Mouse (Mus musculus) MEL (cell line): ENCODE measurements around the gene Tspan18. TPM values are rescaled to one million over a fixed set of nuclear protein-coding genes. Genes with fewer than 3 reads are reported as not detected.

ENCODE experiments used
- DNase-seq: peaks from one replicate; pipeline ENCODE4 v3.0.0; 2011; ENCODE audit warnings: low read depth, low spot score
- H3K27ac ChIP-seq: 2 replicates; pipeline ENCODE4 v1.5.1; 2012; ENCODE audit warnings: low read depth, mild to moderate bottlenecking, control low read depth, low read length, moderate library complexity; ENCODE audit not compliant: control insufficient read depth
- H3K27me3 ChIP-seq, 2 experiments: fragments of 150-350 bp in 1 of 2; sonication (generic) in 1 of 2; 2 replicates each; pipeline ENCODE4 v1.6.1; 2012; ENCODE audit warnings: low read length in 2 of 2, mild to moderate bottlenecking in 2 of 2, improper control_type of control experiment in 1 of 2, moderate library complexity in 1 of 2; ENCODE audit not compliant: insufficient read depth in 2 of 2, control insufficient read depth in 1 of 2
- H3K36me3 ChIP-seq, 2 experiments: 2 replicates each; pipeline ENCODE4 v1.6.1; 2012 to 2014; ENCODE audit warnings: low read length in 2 of 2, improper control_type of control experiment in 1 of 2, inconsistent platforms in 1 of 2, mild to moderate bottlenecking in 1 of 2; ENCODE audit not compliant: insufficient read depth in 2 of 2, control insufficient read depth in 1 of 2
- H3K4me1 ChIP-seq, 2 experiments: fragments of 150-350 bp in 1 of 2; sonication (generic) in 1 of 2; 2 replicates each; pipeline ENCODE4 v1.6.1; 2012; ENCODE audit warnings: low read length in 2 of 2, improper control_type of control experiment in 1 of 2, mild to moderate bottlenecking in 1 of 2; ENCODE audit not compliant: insufficient read depth in 2 of 2, control insufficient read depth in 1 of 2
- H3K4me3 ChIP-seq, 2 experiments: fragments of 150-350 bp in 1 of 2; sonication (generic) in 1 of 2; 2 replicates each; pipeline ENCODE4 v1.5.1; 2012; ENCODE audit warnings: low read depth in 2 of 2, low read length in 2 of 2, mild to moderate bottlenecking in 2 of 2, moderate library complexity in 2 of 2, control low read depth in 1 of 2, improper control_type of control experiment in 1 of 2; ENCODE audit not compliant: control insufficient read depth in 1 of 2, insufficient read depth in 1 of 2
- H3K79me2 ChIP-seq: 2 replicates; pipeline ENCODE4 v1.6.1; 2012; ENCODE audit warnings: mild to moderate bottlenecking, low read length, moderate library complexity; ENCODE audit not compliant: control insufficient read depth, poor library complexity, insufficient read depth
- H3K9ac ChIP-seq: 2 replicates; pipeline ENCODE4 v1.6.1; 2012; ENCODE audit warnings: low read depth, mild to moderate bottlenecking, control low read depth, low read length, moderate library complexity; ENCODE audit not compliant: control insufficient read depth, poor library complexity, severe bottlenecking
- H3K9me3 ChIP-seq: fragments of 150-350 bp; sonication (generic); replicated peaks from 2 replicates; pipeline ENCODE4 v1.6.1; 2012; ENCODE audit warnings: mild to moderate bottlenecking, low read length, improper control_type of control experiment, moderate library complexity; ENCODE audit not compliant: insufficient read depth
- CTCF ChIP-seq, 3 experiments: IDR thresholded peaks in 2 of 3; conservative IDR thresholded peaks in 1 of 3; 2 replicates each; pipeline ENCODE4 v1.5.1; 2011 to 2012; ENCODE audit warnings: low read length in 3 of 3, low read depth in 2 of 3, mild to moderate bottlenecking in 2 of 3, improper control_type of control experiment in 1 of 3, inconsistent platforms in 1 of 3, mixed read lengths in 1 of 3, moderate library complexity in 1 of 3; ENCODE audit not compliant: control insufficient read depth in 1 of 3, insufficient read depth in 1 of 3, poor library complexity in 1 of 3, severe bottlenecking in 1 of 3
- E2F4 ChIP-seq: IDR thresholded peaks from 2 replicates; pipeline ENCODE4 v1.6.1; 2011; ENCODE audit warnings: low read depth, low read length, improper control_type of control experiment, borderline replicate concordance
- ELF1 ChIP-seq: IDR thresholded peaks from 2 replicates; pipeline ENCODE4 v1.6.1; 2014; ENCODE audit warnings: low read depth, mild to moderate bottlenecking, inconsistent platforms, low read length, improper control_type of control experiment, moderate library complexity
- EP300 ChIP-seq, 2 experiments: IDR thresholded peaks; 2 replicates each; pipeline ENCODE4 v1.6.1; 2011; ENCODE audit warnings: improper control_type of control experiment in 2 of 2, low read length in 2 of 2, low read depth in 1 of 2, mild to moderate bottlenecking in 1 of 2
- GABPA ChIP-seq: IDR thresholded peaks from 2 replicates; pipeline ENCODE4 v1.6.1; 2012; ENCODE audit warnings: low read depth, mild to moderate bottlenecking, inconsistent platforms, low read length, improper control_type of control experiment, moderate library complexity
- JUND ChIP-seq: IDR thresholded peaks from 2 replicates; pipeline ENCODE4 v1.6.1; 2011; ENCODE audit warnings: low read depth, mild to moderate bottlenecking, improper control_type of control experiment, low read length
- MAFK ChIP-seq: IDR thresholded peaks from 2 replicates; pipeline ENCODE4 v1.6.1; 2011; ENCODE audit warnings: low read depth, mild to moderate bottlenecking, low read length, improper control_type of control experiment, borderline replicate concordance
- MEF2A ChIP-seq: IDR thresholded peaks from 2 replicates; pipeline ENCODE4 v1.6.1; 2014; ENCODE audit warnings: low read depth, mild to moderate bottlenecking, inconsistent platforms, low read length, improper control_type of control experiment; ENCODE audit not compliant: poor library complexity, insufficient replicate concordance, severe bottlenecking; ENCODE audit errors: extremely low read depth
- MYB ChIP-seq: IDR thresholded peaks from 2 replicates; pipeline ENCODE4 v1.6.1; 2011; ENCODE audit warnings: mild to moderate bottlenecking, low read depth, low read length, improper control_type of control experiment
- NELFE ChIP-seq: IDR thresholded peaks from 2 replicates; pipeline ENCODE4 v1.6.1; 2011; ENCODE audit warnings: low read depth, low read length, improper control_type of control experiment
- POLR2A ChIP-seq, 2 experiments: IDR thresholded peaks; 2 replicates each; pipeline ENCODE4 v1.6.1; 2011 to 2012; ENCODE audit warnings: low read length in 2 of 2, mild to moderate bottlenecking in 2 of 2, control low read depth in 1 of 2, improper control_type of control experiment in 1 of 2, low read depth in 1 of 2, moderate library complexity in 1 of 2; ENCODE audit not compliant: control insufficient read depth in 1 of 2, insufficient read depth in 1 of 2, poor library complexity in 1 of 2
- POLR2AphosphoS2 ChIP-seq: IDR thresholded peaks from 2 replicates; pipeline ENCODE4 v1.6.1; 2011; ENCODE audit warnings: low read length, improper control_type of control experiment
- SMC3 ChIP-seq: IDR thresholded peaks from 2 replicates; pipeline ENCODE4 v1.6.1; 2011; ENCODE audit warnings: low read depth, low read length, improper control_type of control experiment
- TAL1 ChIP-seq: IDR thresholded peaks from 2 replicates; pipeline ENCODE4 v1.6.1; 2012; ENCODE audit warnings: mild to moderate bottlenecking, inconsistent platforms, low read length, moderate library complexity, mixed read lengths
- UBTF ChIP-seq: IDR thresholded peaks from 2 replicates; pipeline ENCODE4 v1.6.1; 2012; ENCODE audit warnings: low read depth, mild to moderate bottlenecking, inconsistent platforms, low read length, improper control_type of control experiment, moderate library complexity, borderline replicate concordance; ENCODE audit not compliant: insufficient read depth
- USF2 ChIP-seq, 2 experiments: IDR thresholded peaks; 2 replicates each; pipeline ENCODE4 v1.6.1; 2011 to 2012; ENCODE audit warnings: improper control_type of control experiment in 2 of 2, low read length in 2 of 2, borderline replicate concordance in 1 of 2, inconsistent platforms in 1 of 2, low read depth in 1 of 2, mild to moderate bottlenecking in 1 of 2; ENCODE audit not compliant: insufficient read depth in 1 of 2
- ZC3H11A ChIP-seq: IDR thresholded peaks from 2 replicates; pipeline ENCODE4 v1.6.1; 2012; ENCODE audit warnings: low read depth, mild to moderate bottlenecking, inconsistent platforms, low read length, improper control_type of control experiment
- polyA plus RNA-seq, 2 experiments: library from polyadenylated mRNA; stranded (reverse) in 1 of 2; unstranded in 1 of 2; fragments of >175 nt in 1 of 2; fragments of >200 nt in 1 of 2; gene quantifications; 2 replicates each; pipeline versions ENCODE4 v1.2.1 to v1.2.4; 2012; ENCODE audit warnings: low replicate concordance in 2 of 2, low read depth in 1 of 2; ENCODE audit not compliant: insufficient read length in 2 of 2, insufficient read depth in 1 of 2, missing spikeins in 1 of 2
- total RNA-seq: library from RNA; depleted of rRNA; stranded (reverse); fragments of 300-350 nt; gene quantifications from 2 replicates; pipeline ENCODE4 v1.2.3, GENCODE M21; 2012

Tspan18 gene
- total and polyA plus RNA-seq, 3 experiments = 2.2 to 4.4 TPM; not detected in 1

GRCm38 (mm10) chr2:93257634-93258033, 76.7 kb downstream of the Tspan18 start (continued):
- TF ChIP-seq JUND = no peak
- TF ChIP-seq, all 39 proteins: peak for 0

GRCm38 (mm10) chr2:93256735-93257405, 77.4 kb downstream of the Tspan18 start:
- Histone ChIP-seq H3K4me1 (no peaks in the 10 kb centered on the region), H3K79me2 (no peaks in the 10 kb centered on the region), H3K9ac (no peak overlapping the region), H3K4me3 (no peak overlapping the region), H3K9me3 (no peaks in the 10 kb centered on the region)
- no peak for DNase-seq
- no peak for TF ChIP-seq TAL1
- no peak for TF ChIP-seq JUND
- no peak for TF ChIP-seq ZC3H11A
- no peak for TF ChIP-seq NELFE
- no peak for TF ChIP-seq ELF1
- no peak for TF ChIP-seq POLR2A (IDR thresholded peaks at IDR 0.05; ENCODE audit: control insufficient read depth in 1 of 2, insufficient read depth in 1 of 2, low read depth in 1 of 2, low read length in 2 of 2, poor library complexity in 1 of 2)
- TF ChIP-seq USF2 (IDR thresholded peaks at IDR 0.05; ENCODE audit: borderline replicate concordance in 1 of 2, insufficient read depth in 1 of 2, low read depth in 1 of 2, low read length in 2 of 2) = no peak
- no peak for TF ChIP-seq UBTF
- TF ChIP-seq, all 39 proteins: peak for 0
- Histone ChIP-seq H3K27ac (no peak overlapping the region), H3K27me3 (peaks cover 3% of the 10 kb centered on the region in 2 experiments; a peak in 1 of 4 replicates), H3K36me3 (no peaks in the 10 kb centered on the region)

DNA sequence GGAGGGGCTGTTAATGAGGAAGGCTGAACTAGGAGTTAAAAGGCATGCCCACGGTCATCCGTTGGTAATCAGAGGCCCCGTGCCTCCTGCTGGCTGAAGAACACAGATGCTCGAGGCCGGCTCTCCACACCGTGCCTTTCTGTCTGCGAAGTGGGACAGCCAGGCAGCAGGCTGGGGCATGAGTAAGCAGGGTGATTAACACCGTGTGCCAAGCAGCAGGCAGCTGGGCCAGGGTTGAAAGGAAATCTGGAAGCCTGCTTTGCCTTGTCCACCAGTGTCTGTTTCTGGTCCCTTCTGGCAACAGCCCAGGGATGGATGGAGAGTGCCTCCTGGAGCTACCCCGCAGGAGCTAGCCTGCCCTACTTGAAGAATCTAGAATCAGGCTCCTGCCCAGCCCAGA, 81.9 kb downstream of the Tspan18 start:
- no peaks in the 10 kb centered on the region; a peak in 1 of 4 replicates for H3K4me1 ChIP-seq
- no peaks in the 10 kb centered on the region for H3K79me2 ChIP-seq
- peaks cover 0 to 3% of the 10 kb centered on the region in 2 experiments; a peak in 1 of 4 replicates for H3K27me3 ChIP-seq
- no peaks in the 10 kb centered on the region for H3K9me3 ChIP-seq
- no peak overlapping the region for H3K9ac ChIP-seq
- no peak for DNase-seq
- no peaks in the 10 kb centered on the region for H3K36me3 ChIP-seq
- TF ChIP-seq MEF2A = no peak
- no peak overlapping the region for H3K27ac ChIP-seq
- no peak overlapping the region for H3K4me3 ChIP-seq

- Histone ChIP-seq H3K27me3 (peaks cover 0 to 2% of the 10 kb centered on the region in 2 experiments; a peak in 1 of 4 replicates), H3K9ac (no peak overlapping the region), H3K4me3 (no peak overlapping the region), H3K36me3 (no peaks in the 10 kb centered on the region), H3K27ac (no peak overlapping the region), H3K79me2 (no peaks in the 10 kb centered on the region), H3K9me3 (no peaks in the 10 kb centered on the region), H3K4me1 (no peaks in the 10 kb centered on the region; a peak in 1 of 4 replicates)
- TF ChIP-seq MYB (no peak), NELFE (no peak), POLR2AphosphoS2 (no peak), SMC3 (no peak), CTCF (IDR thresholded peaks at IDR 0.05 in 2 of 3, conservative IDR thresholded peaks at IDR 0.05 in 1 of 3; ENCODE audit: control insufficient read depth in 1 of 3, insufficient read depth in 1 of 3, low read depth in 2 of 3, low read length in 3 of 3, poor library complexity in 1 of 3, severe bottlenecking in 1 of 3) (no peak), E2F4 (no peak), MAFK (no peak), EP300 (IDR thresholded peaks at IDR 0.05; ENCODE audit: low read depth in 1 of 2, low read length in 2 of 2) (no peak), USF2 (IDR thresholded peaks at IDR 0.05; ENCODE audit: borderline replicate concordance in 1 of 2, insufficient read depth in 1 of 2, low read depth in 1 of 2, low read length in 2 of 2) (no peak), GABPA (no peak), ZC3H11A (no peak), POLR2A (IDR thresholded peaks at IDR 0.05; ENCODE audit: control insufficient read depth in 1 of 2, insufficient read depth in 1 of 2, low read depth in 1 of 2, low read length in 2 of 2, poor library complexity in 1 of 2) (no peak), ELF1 (no peak)
- no peak for DNase-seq
These were observed 83.7 kb downstream of the Tspan18 start for GRCm38 (mm10) chr2:93250611-93251010.
